Mouse (Mus musculus): ENCODE measurements at regions not wholly inside any gene's neighbourhood (a gene's known extent, or its start where the extent isn't known, plus 50 kb on each side); places are given as distances from the start of the nearest gene placed in this dataset.

- no peak for TF ChIP-seq CTCF (IDR thresholded peaks at IDR 0.05; ENCODE audit: extremely low read depth, insufficient read depth, low read length)
- TF ChIP-seq POLR2A (IDR thresholded peaks at IDR 0.05; ENCODE audit: extremely low read depth, insufficient read depth, low read length) = no peak
Observed at GRCm38 (mm10) chr3:40286959-40287710, 244.0 kb upstream of the Intu start.

All from cortical plate, adult 2 months (tissue).